Mouse (Mus musculus) heart, postnatal 0 days (tissue): Measurements from ENCODE around the gene Sclt1. TPM values are rescaled to one million over a fixed set of nuclear protein-coding genes. Genes with fewer than 3 reads are reported as not detected.

ENCODE experiments used
- ATAC-seq: fragments of 200-750 bp; cut with Nextera tagmentation; 2 replicates; pipeline ENCODE4 v1.8.0; 2017; ENCODE audit warnings: low read depth, moderate number of reproducible peaks, moderate library complexity; ENCODE audit not compliant: insufficient read depth
- DNase-seq: peaks from one replicate; pipeline ENCODE4 v3.0.0-alpha.2; 2016; ENCODE audit warnings: low spot score
- H3K27ac ChIP-seq: fragments of 300-500 bp; sonication (generic); 2 replicates; pipeline ENCODE4 v1.5.1; 2014; ENCODE audit warnings: low read depth, mild to moderate bottlenecking
- H3K27me3 ChIP-seq: fragments of 300-500 bp; sonication (generic); 2 replicates; pipeline ENCODE4 v1.6.1; 2014; ENCODE audit warnings: low read length, mixed read lengths; ENCODE audit not compliant: control insufficient read depth, insufficient read depth
- H3K36me3 ChIP-seq: fragments of 300-500 bp; sonication (generic); replicated peaks from 2 replicates; pipeline ENCODE4 v1.6.1; 2014; ENCODE audit warnings: low read length, mixed read lengths; ENCODE audit not compliant: control insufficient read depth, insufficient read depth
- H3K4me1 ChIP-seq: fragments of 300-500 bp; sonication (generic); 2 replicates; pipeline ENCODE4 v1.6.1; 2014; ENCODE audit warnings: antibody characterized with exemption; ENCODE audit not compliant: control insufficient read depth, insufficient read depth
- H3K4me2 ChIP-seq: fragments of 300-500 bp; sonication (generic); 2 replicates; pipeline ENCODE4 v1.6.1; 2014; ENCODE audit warnings: low read depth, mild to moderate bottlenecking, low read length, moderate library complexity
- H3K4me3 ChIP-seq: fragments of 300-500 bp; sonication (generic); 2 replicates; pipeline ENCODE4 v1.5.1; 2014; ENCODE audit warnings: low read depth, low read length
- H3K9ac ChIP-seq: fragments of 300-500 bp; sonication (generic); replicated peaks from 2 replicates; pipeline ENCODE4 v1.6.1; 2014; ENCODE audit warnings: low read depth, low read length, mixed read lengths
- H3K9me3 ChIP-seq: fragments of 300-500 bp; sonication (generic); replicated peaks from 2 replicates; pipeline ENCODE4 v1.6.1; 2016; ENCODE audit warnings: low read length; ENCODE audit not compliant: control insufficient read depth
- CTCF ChIP-seq: IDR thresholded peaks from 2 replicates; pipeline ENCODE4 v1.5.1; 2016; ENCODE audit warnings: antibody characterized with exemption, control low read depth, low read depth
- EP300 ChIP-seq: IDR thresholded peaks from 2 replicates; pipeline ENCODE4 v1.6.1; 2016; ENCODE audit warnings: antibody characterized with exemption, low read depth
- WGBS: fragments of 180-500 bp; shearing (Covaris S2); extraction: QIAGEN DNeasy Blood & Tissue Kit; methylation state at CpG from one replicate; pipeline ENCODE4 v1.1.7; 2014; 5-methylcytosine and 5-hydroxymethylcytosine counted together
- polyA plus RNA-seq: library from polyadenylated mRNA; unstranded; fragments of >200 nt; fragmentation: Nextera tagmentation; extraction: Ambion mirVana; gene quantifications from 2 replicates; pipeline ENCODE4 v1.2.1, GENCODE M21; 2015
- total RNA-seq: library from RNA; depleted of rRNA; stranded (reverse); fragments of >200 nt; gene quantifications from 2 replicates; pipeline ENCODE4 v1.2.3, GENCODE M21; 2014; ENCODE audit warnings: low replicate concordance

Sclt1 gene
- total and polyA plus RNA-seq, 2 experiments from 2014 or later = 3.5 to 6.4 TPM

GRCm38 (mm10) chr3:41583621-41584020 is 158.7 kb downstream of the Sclt1 start:
- no peaks in the 10 kb centered on the region for H3K9me3 ChIP-seq
- no peak for TF ChIP-seq EP300
- TF ChIP-seq CTCF = no peak
- 46% methylated on average over 4 of the region's 4 CpGs for WGBS
- no peak overlapping the region for H3K4me3 ChIP-seq
- no peaks in the 10 kb centered on the region for H3K36me3 ChIP-seq
- DNase-seq = no peak
- H3K27ac ChIP-seq = peak overlapping the region; percentile 62
- no peak overlapping the region for H3K9ac ChIP-seq
- H3K27me3 ChIP-seq = no peaks in the 10 kb centered on the region
- no peak overlapping the region for H3K4me2 ChIP-seq
- ATAC-seq = peak; percentile 65
- peaks cover 27% of the 10 kb centered on the region for H3K4me1 ChIP-seq

- no peak overlapping the region for H3K4me3 ChIP-seq
- no peak for ATAC-seq
- H3K4me1 ChIP-seq = peaks cover 27% of the 10 kb centered on the region
- H3K9me3 ChIP-seq = no peaks in the 10 kb centered on the region
- no peak overlapping the region for H3K4me2 ChIP-seq
- WGBS = 88% methylated on average over 14 of the region's 14 CpGs
- peak overlapping the region; percentile 62; the same call in 1 of the 2 replicates for H3K27ac ChIP-seq
- H3K36me3 ChIP-seq = no peaks in the 10 kb centered on the region
- TF ChIP-seq EP300 (no peak), CTCF (no peak)
- no peak overlapping the region for H3K9ac ChIP-seq
- no peaks in the 10 kb centered on the region for H3K27me3 ChIP-seq
- DNase-seq = no peak
Observed at GRCm38 (mm10) chr3:41583092-41583491, 159.2 kb downstream of the Sclt1 start.

- Histone ChIP-seq H3K27ac (0 out of 2 replicates have a peak overlapping the region, but pooled peaks have one; percentile 12), H3K9ac (no peak overlapping the region), H3K27me3 (no peaks in the 10 kb centered on the region), H3K36me3 (no peaks in the 10 kb centered on the region), H3K9me3 (no peaks in the 10 kb centered on the region), H3K4me1 (peaks cover 23% of the 10 kb centered on the region), H3K4me2 (no peak overlapping the region), H3K4me3 (no peak overlapping the region)
- ATAC-seq = no peak
- no peak for TF ChIP-seq CTCF
- TF ChIP-seq EP300 = no peak
- WGBS = 75% methylated on average over 7 of the region's 7 CpGs
- DNase-seq = no peak
Observed at GRCm38 (mm10) chr3:41582256-41582655, 160.1 kb downstream of the Sclt1 start.

- peaks cover 16% of the 10 kb centered on the region for H3K4me1 ChIP-seq
- no peak overlapping the region for H3K4me2 ChIP-seq
- no peak overlapping the region for H3K9ac ChIP-seq
- H3K27me3 ChIP-seq = no peaks in the 10 kb centered on the region
- no peak overlapping the region for H3K4me3 ChIP-seq
- no peaks in the 10 kb centered on the region for H3K9me3 ChIP-seq
- H3K27ac ChIP-seq = peak overlapping the region; percentile 23; the same call in 1 of the 2 replicates
- H3K36me3 ChIP-seq = no peaks in the 10 kb centered on the region
- TF ChIP-seq CTCF (no peak), EP300 (no peak)
- ATAC-seq = no peak
- WGBS = 63% methylated on average over 8 of the region's 8 CpGs
- no peak for DNase-seq
Observed at GRCm38 (mm10) chr3:41581436-41581835, 160.9 kb downstream of the Sclt1 start.

GRCm38 (mm10) chr3:41580401-41581323 is 161.7 kb downstream of the Sclt1 start:
- no peaks in the 10 kb centered on the region for H3K27me3 ChIP-seq
- no peak overlapping the region for H3K9ac ChIP-seq
- no peaks in the 10 kb centered on the region for H3K9me3 ChIP-seq
- TF ChIP-seq CTCF = no peak
- WGBS = 65% methylated on average over 14 of the region's 14 CpGs
- H3K36me3 ChIP-seq = no peaks in the 10 kb centered on the region
- no peak overlapping the region for H3K4me3 ChIP-seq
- DNase-seq (no peak), ATAC-seq (no peak)
- H3K4me2 ChIP-seq = no peak overlapping the region
- peaks cover 22% of the 10 kb centered on the region for H3K4me1 ChIP-seq
- no peak overlapping the region for H3K27ac ChIP-seq
